7 mouse cellular contexts compared by ENCODE assay signal in the genomic region with DNA sequence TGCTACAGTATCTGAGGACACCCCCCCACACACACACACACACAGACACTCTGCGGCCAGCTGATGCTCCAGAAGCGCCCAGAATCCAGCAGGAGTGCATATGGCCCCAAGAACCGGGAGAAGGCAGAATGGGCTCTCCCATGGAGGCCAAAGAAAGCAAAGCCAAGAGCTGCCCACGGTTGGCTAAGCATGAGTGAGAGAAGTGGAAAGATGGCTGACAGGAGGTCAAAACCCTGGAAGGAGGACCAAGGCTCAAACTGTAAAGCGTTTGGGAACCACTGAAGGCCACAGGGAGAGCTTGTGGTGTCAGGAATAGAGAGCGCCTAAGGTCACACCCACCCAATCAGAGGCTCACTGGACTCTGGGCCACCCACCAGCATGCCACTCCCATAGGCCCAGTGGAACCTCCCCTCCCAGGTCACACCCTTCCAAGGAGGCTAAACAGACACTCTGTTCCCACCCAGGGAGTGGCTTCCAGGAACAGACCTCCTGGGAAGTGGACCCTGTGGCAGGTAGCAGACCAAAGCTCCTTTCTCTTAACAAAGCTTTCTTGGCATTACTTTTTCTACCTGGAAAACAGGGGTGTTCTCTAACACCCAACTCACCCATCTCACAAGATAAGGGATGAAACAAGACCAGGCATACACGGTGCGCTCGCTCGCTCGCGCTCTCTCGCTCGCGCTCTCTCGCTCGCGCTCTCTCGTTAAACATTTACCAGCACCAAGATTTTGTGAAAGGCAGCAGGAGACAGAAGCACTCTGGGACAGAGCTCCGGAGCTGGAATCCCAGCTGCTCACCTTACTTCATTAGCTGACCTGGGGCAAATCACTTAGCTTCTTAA. TPM values are rescaled to one million over a fixed set of nuclear protein-coding genes. Genes with fewer than 3 reads are reported as not detected.
A peak's percentile ranks its signal among the peaks of the same experiment; 100 is the strongest.
DNase-seq lines count a peak whose midpoint lies in the region; ATAC-seq and TF ChIP-seq lines count a peak whose summit lies in the region.

No protein-coding gene starts in this region.

- TF ChIP-seq CTCF in C2C12 (IDR thresholded peaks at IDR 0.05; ENCODE audit: control insufficient read depth, insufficient read depth, insufficient read length), result no peak
- TF ChIP-seq CTCF in lung, adult 2 months (IDR thresholded peaks at IDR 0.05; ENCODE audit: insufficient read depth, low read length), result no peak

- TF ChIP-seq POLR2A in lung, adult 2 months (IDR thresholded peaks at IDR 0.05; ENCODE audit: borderline replicate concordance, extremely low read depth, low read depth, low read length), result peak; percentile 68; the same call in 1 of the 2 replicates

- no peaks in the 10 kb centered on the region for H3K27me3 ChIP-seq in C2C12 (ENCODE audit: control insufficient read depth, insufficient read depth, insufficient read length)
- no peaks in the 10 kb centered on the region for H3K27me3 ChIP-seq in embryonic facial prominence, embryonic 13.5 days

- H3K9ac ChIP-seq in ES-E14 (ENCODE audit: insufficient read depth, low read depth, low read length, poor library complexity, severe bottlenecking), result peak overlapping the region; percentile 88; the same call in 1 of the 2 replicates
- peak overlapping the region; percentile 77 for H3K9ac ChIP-seq in embryonic facial prominence, embryonic 13.5 days

- peak overlapping the region; percentile 68 for H3K4me3 ChIP-seq in C2C12 (ENCODE audit: insufficient read depth, poor library complexity, severe bottlenecking)
- peak overlapping the region; percentile 78 to 94 for H3K4me3 ChIP-seq in ES-E14 (ENCODE audit: insufficient read depth in 1 of 2, low read depth in 1 of 2, low read length in 2 of 2, poor library complexity in 1 of 2, severe bottlenecking in 1 of 2)
- H3K4me3 ChIP-seq in embryonic facial prominence, embryonic 13.5 days, result peak overlapping the region; percentile 61
- peak overlapping the region; percentile 88 for H3K4me3 ChIP-seq in lung, adult 2 months (replicated peaks; ENCODE audit: extremely low read depth, low read depth, low read length)

- 0 out of 2 replicates have a peak, but pooled peaks have one; percentile 11 for ATAC-seq in embryonic facial prominence, embryonic 13.5 days (ENCODE audit: insufficient number of reproducible peaks, insufficient read depth, low FRiP score, low TSS enrichment, low read depth)

- H3K79me2 ChIP-seq in C2C12 (ENCODE audit: control insufficient read depth, insufficient read depth), result peaks cover 56% of the 10 kb centered on the region

- H3K27ac ChIP-seq in ES-E14 (ENCODE audit: insufficient read depth, low read depth, low read length, poor library complexity, severe bottlenecking), result peak overlapping the region; percentile 75
- peak overlapping the region; percentile 91 for H3K27ac ChIP-seq in embryonic facial prominence, embryonic 13.5 days

- peak overlapping the region; percentile 81 for H3K4me2 ChIP-seq in embryonic facial prominence, embryonic 13.5 days

- no peak overlapping the region for H3ac ChIP-seq in C2C12 (ENCODE audit: control insufficient read depth, insufficient read length, low read depth)

- H3K4me1 ChIP-seq in ES-E14 (ENCODE audit: control insufficient read depth in 2 of 2, insufficient read depth in 2 of 2, low read length in 2 of 2, poor library complexity in 1 of 2), result peaks cover 27 to 38% of the 10 kb centered on the region in 2 experiments
- peaks cover 59% of the 10 kb centered on the region for H3K4me1 ChIP-seq in embryonic facial prominence, embryonic 13.5 days
- peaks cover 44% of the 10 kb centered on the region for H3K4me1 ChIP-seq in lung, adult 2 months (ENCODE audit: control insufficient read depth, insufficient read depth, low read length)

- peak; percentile 79 for DNase-seq in ES-E14 (ENCODE audit: low read depth, low spot score)
- DNase-seq in kidney, adult 11 months, result peak; percentile 93
- peak; percentile 69 for DNase-seq in lung, adult 2 months
- DNase-seq in retina, adult 2 months (ENCODE audit: low read depth, low spot score), result peak; percentile 33
- DNase-seq in right cerebral cortex, postnatal 10 days (ENCODE audit: low spot score in 2 of 2), result no peak

- in situ Hi-C loops in ES-E14 (cut with MboI; ENCODE audit: low sequenced_read_pairs in 2 of 2, unreplicated experiment in 2 of 2), result no loop called here

- H3K36me3 ChIP-seq in C2C12 (ENCODE audit: control insufficient read depth, insufficient read depth), result peaks cover 6% of the 10 kb centered on the region
- H3K36me3 ChIP-seq in ES-E14 (ENCODE audit: control insufficient read depth, insufficient read depth, low read length, poor library complexity, severe bottlenecking), result peaks cover 7% of the 10 kb centered on the region; the same call in 1 of the 2 replicates
- H3K36me3 ChIP-seq in embryonic facial prominence, embryonic 13.5 days, result peaks cover 6% of the 10 kb centered on the region; the same call in 1 of the 2 replicates

- peaks cover 27% of the 10 kb centered on the region for H3K79me3 ChIP-seq in C2C12 (ENCODE audit: low read depth)

- 44% methylated on average over 20 of the region's 20 CpGs for WGBS in embryonic facial prominence, embryonic 13.5 days
- 36% methylated on average over 20 of the region's 20 CpGs for WGBS in lung, adult 2 months

- H3K9me3 ChIP-seq in ES-E14 (ENCODE audit: control insufficient read depth, insufficient read depth, low read depth, low read length), result no peaks in the 10 kb centered on the region
- no peaks in the 10 kb centered on the region for H3K9me3 ChIP-seq in embryonic facial prominence, embryonic 13.5 days

TF ChIP-seq in C2C12, 6 proteins besides CTCF, POLR2A, EP300 and RAD21:
- TF ChIP-seq FOSL1 (IDR thresholded peaks at IDR 0.05; ENCODE audit: insufficient read depth, low read length, poor library complexity, severe bottlenecking) (no peak), CEBPB (IDR thresholded peaks at IDR 0.05; ENCODE audit: low read depth) (no peak), MYOG (IDR thresholded peaks at IDR 0.05; ENCODE audit: control insufficient read depth, extremely low read depth, insufficient read length) (no peak), MYOD1 (IDR thresholded peaks at IDR 0.05; ENCODE audit: control insufficient read depth, insufficient read length, low read depth) (no peak), USF1 (IDR thresholded peaks at IDR 0.05; ENCODE audit: low read depth) (no peak)

TF ChIP-seq in ES-E14, 5 proteins besides CTCF, POLR2A, EP300 and RAD21:
- no peak for TF ChIP-seq CHD2 (IDR thresholded peaks at IDR 0.05; ENCODE audit: low read depth, low read length)
- no peak for TF ChIP-seq ZNF384 (IDR thresholded peaks at IDR 0.05; ENCODE audit: low read depth, low read length)
- no peak for TF ChIP-seq HCFC1 (IDR thresholded peaks at IDR 0.05; ENCODE audit: borderline replicate concordance, insufficient read depth, low read length)
- TF ChIP-seq MAFK (IDR thresholded peaks at IDR 0.05; ENCODE audit: insufficient read depth, low read depth, low read length), result no peak
- no peak for TF ChIP-seq ZC3H11A (IDR thresholded peaks at IDR 0.05; ENCODE audit: borderline replicate concordance, low read depth, low read length)

RNA-seq across cellular contexts. Expression of a gene that starts 1.3 kb away (rescaled TPM):
- 42.6 TPM for polyA plus RNA-seq in C2C12 (2012; fragmentation: generic; extraction: Trizol)
- 26.9 and 30.3 TPM in 2 replicates for total RNA-seq in ES-E14 (2012; rRNA removed)
- 32.8 and 33.3 TPM in 2 replicates for polyA plus RNA-seq in embryonic facial prominence, embryonic 13.5 days (2015; fragmentation: Nextera tagmentation; extraction: Ambion mirVana)
- 93.9 and 112 TPM in 2 replicates for polyA plus RNA-seq in lung, adult 2 months (2012; rRNA removed)

RNA-seq across cellular contexts. Expression of a gene that starts 1.3 kb away (rescaled TPM):
- 33.4 TPM for polyA plus RNA-seq in C2C12 (2012; fragmentation: generic; extraction: Trizol)
- 31.9 and 32.2 TPM in 2 replicates for total RNA-seq in ES-E14 (2012; rRNA removed)
- polyA plus RNA-seq in embryonic facial prominence, embryonic 13.5 days (2015; fragmentation: Nextera tagmentation; extraction: Ambion mirVana), result 35.8 and 36.0 TPM in 2 replicates
- polyA plus RNA-seq in lung, adult 2 months (2012; rRNA removed), result 66.7 and 76.0 TPM in 2 replicates

RNA-seq across cellular contexts. Expression of a gene that starts 34.5 kb away (rescaled TPM):
- polyA plus RNA-seq in C2C12 (2012; fragmentation: generic; extraction: Trizol), result not detected
- 1.6 and 2.5 TPM in 2 replicates for total RNA-seq in ES-E14 (2012; rRNA removed)
- polyA plus RNA-seq in embryonic facial prominence, embryonic 13.5 days (2015; fragmentation: Nextera tagmentation; extraction: Ambion mirVana), result 0.23 TPM in 1 of 2 replicates, not detected in the other
- 0.41 and 16.5 TPM in 2 replicates for polyA plus RNA-seq in lung, adult 2 months (2012; rRNA removed)

RNA-seq across cellular contexts. Expression of a gene that starts 49.6 kb away (rescaled TPM):
- polyA plus RNA-seq in C2C12 (2012; fragmentation: generic; extraction: Trizol), result not detected
- total RNA-seq in ES-E14 (2012; rRNA removed), result 0.18 and 0.32 TPM in 2 replicates
- polyA plus RNA-seq in embryonic facial prominence, embryonic 13.5 days (2015; fragmentation: Nextera tagmentation; extraction: Ambion mirVana), result 0.18 TPM in 1 of 2 replicates, not detected in the other
- 0.53 and 27.0 TPM in 2 replicates for polyA plus RNA-seq in lung, adult 2 months (2012; rRNA removed)

RNA-seq across cellular contexts. Expression of a gene that starts 56.0 kb away (rescaled TPM):
- polyA plus RNA-seq in C2C12 (2012; fragmentation: generic; extraction: Trizol), result not detected
- not detected in 2 replicates for total RNA-seq in ES-E14 (2012; rRNA removed)
- not detected in 2 replicates for polyA plus RNA-seq in embryonic facial prominence, embryonic 13.5 days (2015; fragmentation: Nextera tagmentation; extraction: Ambion mirVana)
- 27.0 TPM in 1 of 2 replicates, not detected in the other for polyA plus RNA-seq in lung, adult 2 months (2012; rRNA removed)

Comparison
In these comparisons a context has a peak if more than half of its experiments do, and no peak if none do; other contexts are left out.
1. DNase-seq: peak in ES-E14 (single experiment), kidney, adult 11 months (single experiment), lung, adult 2 months (single experiment) and retina, adult 2 months (single experiment); none in right cerebral cortex, postnatal 10 days (0 of 2).
2. Peak in every context shown above with its lines, with median percentiles within 50 percentile points of each other: H3K4me3 ChIP-seq.